Mouse (Mus musculus) testis, adult 2 months (tissue): ENCODE measurements around the gene Trir. TPM values are rescaled to one million over a fixed set of nuclear protein-coding genes. Genes with fewer than 3 reads are reported as not detected.

Source experiments
- H3K27ac ChIP-seq: fragments of 200-500 bp; 2 replicates; pipeline ENCODE4 v1.5.1; 2012; ENCODE audit warnings: low read depth, low read length; ENCODE audit not compliant: control insufficient read depth, insufficient read depth
- H3K27me3 ChIP-seq: fragments of 200-500 bp; 2 replicates; pipeline ENCODE4 v1.6.1; 2012; ENCODE audit warnings: mild to moderate bottlenecking, low read length, moderate library complexity; ENCODE audit not compliant: control insufficient read depth, insufficient read depth
- H3K36me3 ChIP-seq: fragments of 200-500 bp; 2 replicates; pipeline ENCODE4 v1.6.1; 2012; ENCODE audit warnings: mild to moderate bottlenecking, low read length; ENCODE audit not compliant: control insufficient read depth, insufficient read depth
- H3K4me1 ChIP-seq: fragments of 200-500 bp; 2 replicates; pipeline ENCODE4 v1.6.1; 2012; ENCODE audit warnings: low read length; ENCODE audit not compliant: control insufficient read depth, insufficient read depth
- H3K4me3 ChIP-seq: fragments of 200-500 bp; 2 replicates; pipeline ENCODE4 v1.5.1; 2012; ENCODE audit warnings: low read depth, mild to moderate bottlenecking, low read length, moderate library complexity, mixed read lengths; ENCODE audit not compliant: control insufficient read depth
- CTCF ChIP-seq: fragments of 200-500 bp; IDR thresholded peaks from 2 replicates; pipeline ENCODE4 v1.5.1; 2012; ENCODE audit warnings: low read depth, mild to moderate bottlenecking, inconsistent platforms, low read length, moderate library complexity; ENCODE audit not compliant: control insufficient read depth, insufficient read depth, insufficient replicate concordance
- POLR2A ChIP-seq: fragments of 200-500 bp; IDR thresholded peaks from 2 replicates; pipeline ENCODE4 v1.6.1; 2012; ENCODE audit warnings: low read depth, mild to moderate bottlenecking, inconsistent platforms, low read length, moderate library complexity; ENCODE audit not compliant: control insufficient read depth
- polyA plus RNA-seq: library from polyadenylated mRNA; depleted of rRNA; stranded (reverse); fragments of >200 nt; gene quantifications from 2 replicates; pipeline ENCODE4 v1.2.3, GENCODE M21; 2012

Gene Trir
- polyA plus RNA-seq, 1 experiment, result 82.1 TPM

DNA sequence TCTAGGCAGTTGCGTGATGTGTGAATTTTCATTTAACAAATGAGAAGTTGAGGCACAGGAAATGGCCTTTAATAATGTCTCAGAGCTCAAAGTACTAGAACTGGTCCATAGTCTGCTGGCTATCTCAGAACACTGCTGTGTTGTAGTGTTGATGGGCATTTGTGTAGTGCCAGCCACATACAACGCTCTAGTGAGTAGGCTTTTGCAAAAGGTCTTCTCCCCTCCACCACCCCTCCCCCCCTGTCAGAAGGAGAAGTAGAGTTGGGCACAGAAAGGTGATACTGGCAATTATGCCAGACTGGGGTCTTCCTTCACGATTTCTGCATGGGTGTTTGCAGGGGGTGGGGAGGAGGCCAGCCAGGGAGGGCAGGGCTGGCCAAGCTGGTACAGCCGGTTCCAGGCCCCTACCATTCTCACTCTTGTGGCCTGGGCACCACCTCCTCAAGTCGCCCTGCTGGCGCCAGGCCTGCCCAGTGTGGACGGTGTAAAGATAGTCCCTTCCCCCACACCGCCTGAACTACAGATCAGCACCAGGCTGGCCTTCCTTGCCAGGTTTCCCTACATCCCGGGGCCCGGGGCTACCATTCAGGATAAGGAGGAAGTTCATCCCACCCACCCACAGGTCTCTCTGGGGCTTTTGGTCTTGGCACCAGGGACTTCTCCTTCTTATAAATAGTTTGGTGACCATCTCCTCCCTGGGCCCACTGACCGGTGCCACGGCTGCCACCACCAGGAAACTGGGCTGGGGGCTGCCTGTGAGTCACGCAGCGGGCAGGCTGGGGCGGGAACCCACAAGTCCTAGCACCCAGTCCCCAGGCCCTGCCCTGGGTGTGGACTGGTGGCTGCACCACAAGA is 44.8 kb upstream of the Trir start:
- Histone ChIP-seq H3K27me3 (no peaks in the 10 kb centered on the region; the same call in 1 of the 2 replicates), H3K36me3 (no peaks in the 10 kb centered on the region), H3K4me3 (no peak overlapping the region), H3K27ac (no peak overlapping the region), H3K4me1 (peaks cover 56% of the 10 kb centered on the region)
- TF ChIP-seq POLR2A (no peak), CTCF (no peak)

DNA sequence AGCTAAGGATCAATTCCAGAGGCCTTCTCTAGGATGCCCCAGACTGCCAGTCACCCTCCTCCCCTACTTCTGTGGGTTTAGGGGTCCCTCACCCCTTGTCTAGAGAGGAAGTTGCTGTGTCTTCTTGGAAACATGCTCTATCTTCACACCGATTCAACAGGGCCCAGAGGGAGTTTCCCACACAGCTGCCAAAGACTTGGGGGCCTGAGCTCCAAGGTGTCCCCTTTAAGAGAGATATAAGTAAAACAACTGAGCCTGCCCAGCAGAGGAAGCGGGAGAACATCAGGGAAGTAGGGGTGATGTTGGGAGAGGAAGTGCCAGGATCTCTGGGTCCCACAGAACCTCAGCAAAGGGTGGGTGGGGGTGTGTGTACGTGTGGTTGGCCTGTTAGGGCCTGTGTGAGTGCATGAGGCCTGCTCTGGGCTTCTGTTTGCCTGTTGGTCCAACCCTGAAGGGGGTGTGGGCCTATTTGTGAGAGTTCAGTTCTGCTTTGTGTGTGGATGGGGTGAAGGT is 44.1 kb upstream of the Trir start:
- no peak overlapping the region for H3K4me3 ChIP-seq
- H3K27me3 ChIP-seq, result no peaks in the 10 kb centered on the region; the same call in 1 of the 2 replicates
- no peak overlapping the region for H3K27ac ChIP-seq
- H3K4me1 ChIP-seq, result peaks cover 49% of the 10 kb centered on the region
- no peak for TF ChIP-seq POLR2A
- no peak for TF ChIP-seq CTCF
- H3K36me3 ChIP-seq, result no peaks in the 10 kb centered on the region

DNA sequence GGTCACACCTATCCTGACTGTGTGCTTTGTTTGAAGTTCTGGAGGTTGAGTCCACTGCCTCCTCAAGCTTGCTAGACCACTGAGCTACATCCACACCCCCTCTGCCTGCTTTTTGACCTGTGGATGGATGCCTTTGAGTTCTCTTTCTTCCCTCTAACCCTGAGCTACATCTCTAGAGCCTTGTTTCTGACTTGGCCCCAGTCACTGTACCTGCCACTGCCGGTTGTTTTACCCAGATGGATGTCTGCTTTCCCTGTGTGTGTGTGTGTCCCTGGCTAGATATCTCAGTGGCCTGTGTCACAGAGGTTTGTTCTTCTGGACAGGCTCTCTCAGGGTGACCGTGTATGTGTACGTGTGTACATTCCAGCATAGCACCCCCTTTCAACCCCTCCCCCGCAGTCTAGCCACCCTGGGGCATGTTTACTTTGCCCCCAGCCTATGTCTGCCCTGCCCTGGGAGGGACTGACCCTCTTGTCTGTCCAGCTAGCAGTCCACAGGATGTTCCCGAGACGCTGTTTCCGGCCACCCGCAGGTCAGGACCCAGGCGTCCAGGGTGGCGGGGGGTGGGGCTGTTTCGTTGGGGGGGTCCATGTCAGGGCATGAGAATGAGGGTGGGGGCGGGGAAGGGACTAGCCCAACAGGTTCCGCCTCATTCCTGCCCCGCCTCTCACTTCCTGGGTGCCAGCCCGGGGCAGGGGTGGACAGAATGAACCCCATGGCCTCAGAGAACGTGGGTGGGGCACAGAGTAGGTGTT is 42.2 kb upstream of the Trir start:
- peak overlapping the region; percentile 90 for H3K4me3 ChIP-seq
- H3K27ac ChIP-seq, result peak overlapping the region; percentile 80
- no peaks in the 10 kb centered on the region for H3K36me3 ChIP-seq
- no peak for TF ChIP-seq CTCF
- H3K4me1 ChIP-seq, result peaks cover 41% of the 10 kb centered on the region
- H3K27me3 ChIP-seq, result no peaks in the 10 kb centered on the region

DNA sequence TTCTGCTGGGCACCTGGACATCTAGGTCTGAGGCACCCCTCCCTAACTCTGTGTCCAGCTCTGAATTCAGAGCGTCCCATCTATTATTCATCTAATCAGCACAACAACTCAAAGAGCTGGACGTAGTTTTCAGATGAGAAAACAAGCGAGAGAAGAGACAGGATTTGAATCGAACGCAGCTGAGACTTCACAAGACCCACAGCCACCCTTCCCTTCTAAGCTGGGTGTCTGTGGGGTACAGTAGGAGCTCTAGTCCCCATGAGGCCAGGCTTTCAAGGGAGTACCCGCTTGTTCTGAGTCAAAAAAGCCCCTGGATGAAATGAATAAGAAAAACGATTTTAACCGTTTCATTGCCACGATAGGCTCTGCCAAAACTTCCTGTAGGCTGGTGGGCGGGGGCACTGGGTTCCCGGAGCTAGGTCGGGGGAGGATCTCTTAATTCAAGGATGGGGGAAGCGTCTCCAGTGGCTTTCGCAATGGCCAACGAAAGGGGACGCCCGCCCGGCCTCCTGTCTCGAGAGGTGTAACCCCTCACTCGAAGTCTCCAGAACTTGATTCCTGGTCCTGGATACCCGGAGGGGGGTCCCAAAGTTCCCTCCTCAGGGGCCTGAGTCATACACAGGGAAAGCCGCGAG is 41.5 kb upstream of the Trir start:
- H3K4me1 ChIP-seq, result peaks cover 35% of the 10 kb centered on the region
- peak overlapping the region; percentile 80 for H3K27ac ChIP-seq
- H3K36me3 ChIP-seq, result no peaks in the 10 kb centered on the region
- TF ChIP-seq POLR2A, result no peak
- TF ChIP-seq CTCF, result no peak
- H3K4me3 ChIP-seq, result peak overlapping the region; percentile 90
- no peaks in the 10 kb centered on the region for H3K27me3 ChIP-seq

DNA sequence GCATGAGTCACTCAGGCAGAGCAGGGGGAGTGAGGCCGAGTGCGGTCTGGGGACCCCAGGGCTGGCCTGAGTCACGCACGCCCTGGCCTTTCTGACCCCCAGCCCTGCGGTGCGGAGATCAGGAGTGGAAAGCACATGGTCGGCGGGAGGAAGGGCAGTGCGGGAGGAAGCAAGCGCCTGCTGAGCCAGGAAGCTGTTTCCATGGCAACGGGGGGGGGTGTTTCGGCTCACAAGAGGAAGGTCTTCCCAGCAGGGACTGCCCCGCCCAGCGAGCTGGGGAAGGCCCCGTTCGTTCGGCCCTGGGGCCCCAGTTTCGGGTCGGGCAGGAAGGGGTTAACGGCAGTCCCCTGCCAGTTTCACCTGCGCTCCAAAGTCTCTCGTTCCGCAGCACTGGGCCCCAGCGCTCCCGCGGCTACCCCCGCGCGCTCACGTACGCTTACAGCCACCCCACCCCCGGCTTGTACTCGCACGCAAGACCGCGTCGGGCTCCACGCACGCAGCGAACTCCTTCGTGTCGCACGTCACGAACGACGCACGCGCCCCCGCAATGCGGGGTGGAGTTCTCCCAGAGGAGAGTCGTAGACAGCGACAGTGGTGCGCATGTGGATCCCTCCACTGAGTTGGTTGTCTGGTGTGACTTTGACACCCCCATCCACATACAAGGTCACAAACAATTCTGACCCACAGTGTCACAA is 40.8 kb upstream of the Trir start:
- H3K27me3 ChIP-seq, result no peaks in the 10 kb centered on the region

DNA sequence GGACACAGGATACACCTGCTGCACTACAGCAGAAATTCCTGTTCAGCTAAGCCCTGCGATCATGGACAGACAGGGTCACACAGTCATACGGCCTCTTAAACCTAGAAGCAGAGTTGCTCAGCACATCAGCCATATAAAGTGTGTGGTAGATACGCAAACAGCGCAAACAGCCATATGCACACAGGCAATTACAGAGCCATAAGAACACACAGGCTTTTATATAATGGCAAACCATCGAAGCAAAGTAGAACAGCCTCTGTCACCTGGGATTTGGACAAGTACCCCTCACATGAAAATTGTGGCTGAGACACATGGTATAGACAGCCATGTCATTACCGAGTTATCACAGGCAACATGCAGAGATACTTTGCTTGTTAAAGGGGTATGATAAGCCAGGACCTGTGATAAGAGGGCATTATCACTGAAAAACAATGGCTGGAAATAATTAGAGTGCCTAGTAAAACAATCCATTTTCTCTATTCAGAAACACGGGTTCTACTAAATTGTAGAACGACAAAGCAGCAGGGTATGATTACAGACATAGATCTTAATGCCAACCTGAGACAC is 40.2 kb upstream of the Trir start:
- Histone ChIP-seq H3K4me1 (peaks cover 31% of the 10 kb centered on the region), H3K36me3 (no peaks in the 10 kb centered on the region), H3K4me3 (peak overlapping the region; percentile 90), H3K27me3 (no peaks in the 10 kb centered on the region), H3K27ac (no peak overlapping the region; the same call in 1 of the 2 replicates)
- TF ChIP-seq CTCF, result no peak
- no peak for TF ChIP-seq POLR2A

More for the DNA sequence above, 40.8 kb upstream of the Trir start:
- Histone ChIP-seq H3K4me3 (peak overlapping the region; percentile 90), H3K4me1 (peaks cover 32% of the 10 kb centered on the region), H3K27ac (peak overlapping the region; percentile 80), H3K36me3 (no peaks in the 10 kb centered on the region)
- TF ChIP-seq CTCF (no peak), POLR2A (peak; percentile 53; the same call in 1 of the 2 replicates)
